Mouse (Mus musculus) embryonic facial prominence, embryonic 14.5 days (tissue): Measurements from ENCODE around the gene Dvl1. TPM values are rescaled to one million over a fixed set of nuclear protein-coding genes. Genes with fewer than 3 reads are reported as not detected.

Source experiments
- ATAC-seq: fragments of 200-750 bp; cut with Nextera tagmentation; 2 replicates; pipeline ENCODE4 v1.8.0; 2017; ENCODE audit warnings: low read depth, moderate number of reproducible peaks, moderate TSS enrichment
- DNase-seq: peaks from one replicate; pipeline ENCODE4 v3.0.0-alpha.2; 2015; ENCODE audit warnings: low spot score
- H3K27ac ChIP-seq: fragments of 300-500 bp; sonication (generic); replicated peaks from 2 replicates; pipeline ENCODE4 v1.5.1; 2014; ENCODE audit warnings: low read depth, mild to moderate bottlenecking, low read length, moderate library complexity
- H3K27me3 ChIP-seq: fragments of 300-500 bp; sonication (generic); replicated peaks from 2 replicates; pipeline ENCODE4 v1.6.1; 2014; ENCODE audit warnings: low read length; ENCODE audit not compliant: control insufficient read depth, insufficient read depth
- H3K36me3 ChIP-seq: fragments of 300-500 bp; sonication (generic); 2 replicates; pipeline ENCODE4 v1.6.1; 2014; ENCODE audit warnings: low read length, mixed read lengths; ENCODE audit not compliant: control insufficient read depth, insufficient read depth
- H3K4me1 ChIP-seq: fragments of 300-500 bp; sonication (generic); 2 replicates; pipeline ENCODE4 v1.6.1; 2014; ENCODE audit warnings: antibody characterized with exemption, low read length; ENCODE audit not compliant: control insufficient read depth, insufficient read depth
- H3K4me2 ChIP-seq: fragments of 300-500 bp; sonication (generic); 2 replicates; pipeline ENCODE4 v1.6.1; 2014; ENCODE audit warnings: low read depth, mild to moderate bottlenecking, low read length, moderate library complexity, mixed read lengths
- H3K4me3 ChIP-seq: fragments of 300-500 bp; sonication (generic); 2 replicates; pipeline ENCODE4 v1.5.1; 2014; ENCODE audit warnings: low read depth, mild to moderate bottlenecking, low read length
- H3K9ac ChIP-seq: fragments of 300-500 bp; sonication (generic); 2 replicates; pipeline ENCODE4 v1.6.1; 2014; ENCODE audit warnings: low read depth, mild to moderate bottlenecking, low read length, moderate library complexity, mixed read lengths
- H3K9me3 ChIP-seq: fragments of 300-500 bp; sonication (generic); 2 replicates; pipeline ENCODE4 v1.6.1; 2016; ENCODE audit warnings: low read length; ENCODE audit not compliant: control insufficient read depth
- WGBS: fragments of 180-500 bp; shearing (Covaris S2); extraction: QIAGEN DNeasy Blood & Tissue Kit; methylation state at CpG from one replicate; pipeline ENCODE4 v1.1.7; 2014; 5-methylcytosine and 5-hydroxymethylcytosine counted together
- polyA plus RNA-seq: library from polyadenylated mRNA; unstranded; fragments of >200 nt; fragmentation: Nextera tagmentation; extraction: Ambion mirVana; gene quantifications from 2 replicates; pipeline ENCODE4 v1.2.1, GENCODE M21; 2014

Dvl1 gene
- polyA plus RNA-seq, 1 experiment from 2014 or later: 12.0 TPM

GRCm38 (mm10) chr4:155883587-155883986 is 36.4 kb downstream of the Dvl1 start:
- H3K9ac ChIP-seq: no peak overlapping the region
- no peak overlapping the region for H3K4me3 ChIP-seq
- ATAC-seq (no peak), DNase-seq (no peak)
- no peak overlapping the region for H3K4me2 ChIP-seq
- H3K9me3 ChIP-seq: no peaks in the 10 kb centered on the region
- no peaks in the 10 kb centered on the region for H3K4me1 ChIP-seq
- peaks cover 54% of the 10 kb centered on the region for H3K36me3 ChIP-seq
- no peak overlapping the region for H3K27ac ChIP-seq
- no peaks in the 10 kb centered on the region for H3K27me3 ChIP-seq
- 87% methylated on average over 3 of the region's 3 CpGs for WGBS

GRCm38 (mm10) chr4:155886330-155886729 is 39.1 kb downstream of the Dvl1 start:
- ATAC-seq: no peak
- 95% methylated on average over 5 of the region's 5 CpGs for WGBS

GRCm38 (mm10) chr4:155887674-155888073 is 40.5 kb downstream of the Dvl1 start:
- Histone ChIP-seq H3K9ac (no peak overlapping the region), H3K9me3 (no peaks in the 10 kb centered on the region), H3K27ac (no peak overlapping the region), H3K4me2 (no peak overlapping the region), H3K27me3 (no peaks in the 10 kb centered on the region), H3K4me3 (no peak overlapping the region), H3K4me1 (peaks cover 7% of the 10 kb centered on the region; the same call in 1 of the 2 replicates), H3K36me3 (peaks cover 51% of the 10 kb centered on the region)
- DNase-seq: no peak
- ATAC-seq: no peak
- WGBS: 94% methylated on average over 10 of the region's 10 CpGs

More at GRCm38 (mm10) chr4:155886330-155886729, 39.1 kb downstream of the Dvl1 start:
- Histone ChIP-seq H3K27me3 (no peaks in the 10 kb centered on the region), H3K4me3 (no peak overlapping the region), H3K9ac (no peak overlapping the region), H3K4me1 (peaks cover 7% of the 10 kb centered on the region; the same call in 1 of the 2 replicates), H3K9me3 (no peaks in the 10 kb centered on the region), H3K4me2 (no peak overlapping the region), H3K27ac (no peak overlapping the region), H3K36me3 (peaks cover 51% of the 10 kb centered on the region)
- DNase-seq: no peak

GRCm38 (mm10) chr4:155888181-155888580 is 41.0 kb downstream of the Dvl1 start:
- Histone ChIP-seq H3K27me3 (no peaks in the 10 kb centered on the region), H3K27ac (no peak overlapping the region), H3K9ac (no peak overlapping the region), H3K4me2 (no peak overlapping the region), H3K36me3 (peaks cover 51% of the 10 kb centered on the region), H3K9me3 (no peaks in the 10 kb centered on the region), H3K4me1 (peaks cover 10% of the 10 kb centered on the region), H3K4me3 (no peak overlapping the region)
- DNase-seq (no peak), ATAC-seq (no peak)
- 93% methylated on average over 9 of the region's 9 CpGs for WGBS

- no peak overlapping the region for H3K27ac ChIP-seq
- H3K4me3 ChIP-seq: no peak overlapping the region
- H3K9ac ChIP-seq: no peak overlapping the region
- peaks cover 51% of the 10 kb centered on the region for H3K36me3 ChIP-seq
- DNase-seq (no peak), ATAC-seq (no peak)
- no peaks in the 10 kb centered on the region for H3K27me3 ChIP-seq
- H3K4me2 ChIP-seq: no peak overlapping the region
- peaks cover 21% of the 10 kb centered on the region for H3K4me1 ChIP-seq
- H3K9me3 ChIP-seq: no peaks in the 10 kb centered on the region
- WGBS: 78% methylated on average over 5 of the region's 5 CpGs
These were observed 42.1 kb downstream of the Dvl1 start for GRCm38 (mm10) chr4:155889316-155889715.

GRCm38 (mm10) chr4:155891011-155891471 is 43.8 kb downstream of the Dvl1 start:
- H3K27ac ChIP-seq: no peak overlapping the region
- H3K4me2 ChIP-seq: peak overlapping the region; percentile 97
- H3K4me1 ChIP-seq: peaks cover 32% of the 10 kb centered on the region
- H3K36me3 ChIP-seq: peaks cover 40% of the 10 kb centered on the region
- DNase-seq: no peak
- ATAC-seq: no peak
- WGBS: 1% methylated on average over 33 of the region's 34 CpGs
- no peaks in the 10 kb centered on the region for H3K9me3 ChIP-seq
- H3K9ac ChIP-seq: peak overlapping the region; percentile 86
- no peaks in the 10 kb centered on the region for H3K27me3 ChIP-seq
- H3K4me3 ChIP-seq: peak overlapping the region; percentile 95

GRCm38 (mm10) chr4:155891551-155892001 is 44.4 kb downstream of the Dvl1 start, which contains the start of the genes Pusl1 and Acap3:
Pusl1 (minus strand) TSS chr4:155891781.
Acap3 (plus strand) TSS chr4:155891822.
- under 1% methylated on average over 28 of the region's 52 CpGs for WGBS
- Histone ChIP-seq H3K36me3 (peaks cover 38% of the 10 kb centered on the region), H3K27me3 (no peaks in the 10 kb centered on the region), H3K27ac (peak within 1 kb of the TSS; percentile 94), H3K9ac (peak within 1 kb of the TSS; percentile 86), H3K4me3 (peak within 1 kb of the TSS; percentile 95), H3K4me1 (peaks cover 32% of the 10 kb centered on the region), H3K9me3 (no peaks in the 10 kb centered on the region), H3K4me2 (peak within 1 kb of the TSS; percentile 97)
- DNase-seq: peak; percentile 97
- peak; percentile 92 for ATAC-seq

- Histone ChIP-seq H3K4me2 (peak overlapping the region; percentile 97), H3K9me3 (no peaks in the 10 kb centered on the region), H3K9ac (peak overlapping the region; percentile 86), H3K4me3 (peak overlapping the region; percentile 95), H3K4me1 (peaks cover 32% of the 10 kb centered on the region), H3K27ac (peak overlapping the region; percentile 94), H3K36me3 (peaks cover 38% of the 10 kb centered on the region), H3K27me3 (no peaks in the 10 kb centered on the region)
- 0% methylated on average over 8 of the region's 56 CpGs for WGBS
- peak; percentile 92 for ATAC-seq
- peak; percentile 91 for DNase-seq
These were observed 44.8 kb downstream of the Dvl1 start for GRCm38 (mm10) chr4:155892017-155892416.
